Mouse (Mus musculus) thymus, adult 2 months (tissue): Measurements from ENCODE around the gene Cyp4x1.

Source experiments
- CTCF ChIP-seq: fragments of 200-500 bp; IDR thresholded peaks from 2 replicates; pipeline ENCODE4 v1.5.1; 2012; ENCODE audit warnings: mild to moderate bottlenecking, control low read depth, low read length, moderate library complexity, borderline replicate concordance; ENCODE audit not compliant: control insufficient read depth, poor library complexity, insufficient read depth; ENCODE audit errors: extremely low read depth
- POLR2A ChIP-seq: fragments of 200-500 bp; IDR thresholded peaks from 2 replicates; pipeline ENCODE4 v1.6.1; 2012; ENCODE audit warnings: mild to moderate bottlenecking, low read length, control low read depth, moderate library complexity; ENCODE audit not compliant: control insufficient read depth, poor library complexity, insufficient read depth; ENCODE audit errors: extremely low read depth

DNA sequence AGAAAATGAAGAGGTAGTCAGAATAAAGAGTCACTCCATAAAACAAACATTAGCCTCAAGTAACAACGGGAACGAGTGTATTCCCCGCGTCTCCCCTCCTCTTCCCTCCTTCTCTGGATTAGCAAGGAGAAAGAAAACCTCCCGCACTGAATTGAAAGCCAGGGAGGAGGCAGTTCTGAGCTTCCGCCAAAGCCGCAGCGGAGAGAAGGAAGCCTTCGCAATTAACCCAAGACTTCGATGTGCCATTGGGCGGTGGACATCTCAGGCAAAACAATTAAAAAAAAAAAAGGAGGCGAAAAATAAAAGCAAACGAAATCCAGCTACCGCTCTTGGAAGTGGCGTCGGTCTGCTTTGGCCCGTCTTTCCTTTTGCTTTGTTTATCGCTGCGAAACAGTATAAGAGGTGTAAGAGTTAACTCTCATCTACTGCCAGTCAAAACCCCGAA lies 75.7 kb downstream of the Cyp4x1 start:
- no peak for TF ChIP-seq CTCF
- TF ChIP-seq POLR2A = no peak
